Mouse (Mus musculus): ENCODE results near the gene Gm3285. TPM values are rescaled to one million over a fixed set of nuclear protein-coding genes. Genes with fewer than 3 reads are reported as not detected.
A peak's percentile ranks its signal among the peaks of the same experiment; 100 is the strongest.

Gene Gm3285
- polyA plus RNA-seq, 2 experiments: 0.06 TPM; not detected in 1

DNA sequence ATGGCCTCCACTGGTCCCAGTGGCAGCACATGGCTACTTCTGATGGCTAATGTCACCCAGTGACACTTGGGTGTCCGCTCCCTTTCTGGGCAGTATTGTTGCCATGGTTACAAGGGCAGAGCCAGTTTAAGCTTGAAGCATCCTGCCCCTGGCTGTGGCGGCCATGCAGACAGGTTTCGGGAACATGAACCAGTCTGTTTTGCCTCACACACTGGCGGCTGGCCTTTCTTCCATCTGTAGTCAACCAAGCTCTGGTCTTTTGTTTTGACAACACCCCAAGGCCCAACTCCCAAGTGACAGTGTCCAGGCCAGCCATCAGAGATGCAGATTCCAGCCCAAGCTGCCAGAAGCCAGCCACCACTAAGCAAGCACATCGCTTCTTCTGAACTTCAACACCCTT is 33.8 kb downstream of the Gm3285 start:
- Histone ChIP-seq H3K9me3 (ENCODE audit: control insufficient read depth, low read length) (no peaks in the 10 kb centered on the region), H3K36me3 (ENCODE audit: control insufficient read depth, insufficient read depth, low read length) (no peaks in the 10 kb centered on the region), H3K4me2 (replicated peaks; ENCODE audit: low read depth, low read length, severe bottlenecking) (no peak overlapping the region), H3K4me3 (replicated peaks; ENCODE audit: low read length) (no peak overlapping the region), H3K27ac (replicated peaks; ENCODE audit: low read depth, low read length) (no peak overlapping the region), H3K27me3 (ENCODE audit: control insufficient read depth, insufficient read depth, low read length) (no peaks in the 10 kb centered on the region), H3K9ac (ENCODE audit: low read depth, low read length, severe bottlenecking) (no peak overlapping the region), H3K4me1 (ENCODE audit: control insufficient read depth, insufficient read depth, low read length) (no peaks in the 10 kb centered on the region)
- ATAC-seq (ENCODE audit: low FRiP score, low read depth): no peak
- TF ChIP-seq POLR2A (IDR thresholded peaks at IDR 0.05; ENCODE audit: borderline replicate concordance, extremely low read depth, insufficient read depth, insufficient read length): no peak
- 59% methylated on average over 5 of the region's 5 CpGs for WGBS
- no peak for DNase-seq (ENCODE audit: low spot score)

DNA sequence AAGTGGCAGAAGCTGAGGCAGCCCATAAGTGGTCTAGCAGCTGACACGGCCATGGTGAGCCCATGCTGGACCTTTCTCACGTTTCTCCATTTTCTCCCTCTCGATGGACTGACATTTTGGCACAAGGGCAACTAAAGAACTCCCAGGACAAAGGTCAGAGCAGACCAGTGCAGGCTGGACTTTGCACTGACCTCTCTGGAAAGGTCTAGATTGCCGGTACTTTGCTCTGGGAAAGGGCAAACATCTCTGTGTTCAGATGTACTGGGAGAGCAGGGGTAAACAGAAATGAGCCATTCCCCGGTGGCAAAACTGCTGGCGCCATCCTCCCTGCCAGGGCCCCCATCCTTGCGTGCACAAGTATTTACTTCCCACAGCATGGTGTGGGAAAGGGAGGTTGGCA is 38.4 kb downstream of the Gm3285 start:
- ATAC-seq (ENCODE audit: low FRiP score, low read depth): no peak
- no peak for DNase-seq (ENCODE audit: low spot score)
- Histone ChIP-seq H3K4me2 (replicated peaks; ENCODE audit: low read depth, low read length, severe bottlenecking) (no peak overlapping the region), H3K4me1 (ENCODE audit: control insufficient read depth, insufficient read depth, low read length) (0 out of 2 replicates have a peak, but pooled peaks cover 6% of the 10 kb centered on the region), H3K36me3 (ENCODE audit: control insufficient read depth, insufficient read depth, low read length) (no peaks in the 10 kb centered on the region), H3K27me3 (ENCODE audit: control insufficient read depth, insufficient read depth, low read length) (no peaks in the 10 kb centered on the region), H3K27ac (replicated peaks; ENCODE audit: low read depth, low read length) (no peak overlapping the region), H3K9me3 (ENCODE audit: control insufficient read depth, low read length) (no peaks in the 10 kb centered on the region), H3K4me3 (replicated peaks; ENCODE audit: low read length) (no peak overlapping the region), H3K9ac (ENCODE audit: low read depth, low read length, severe bottlenecking) (no peak overlapping the region)
- 87% methylated on average over 7 of the region's 7 CpGs for WGBS
- TF ChIP-seq POLR2A (IDR thresholded peaks at IDR 0.05; ENCODE audit: borderline replicate concordance, extremely low read depth, insufficient read depth, insufficient read length): no peak

DNA sequence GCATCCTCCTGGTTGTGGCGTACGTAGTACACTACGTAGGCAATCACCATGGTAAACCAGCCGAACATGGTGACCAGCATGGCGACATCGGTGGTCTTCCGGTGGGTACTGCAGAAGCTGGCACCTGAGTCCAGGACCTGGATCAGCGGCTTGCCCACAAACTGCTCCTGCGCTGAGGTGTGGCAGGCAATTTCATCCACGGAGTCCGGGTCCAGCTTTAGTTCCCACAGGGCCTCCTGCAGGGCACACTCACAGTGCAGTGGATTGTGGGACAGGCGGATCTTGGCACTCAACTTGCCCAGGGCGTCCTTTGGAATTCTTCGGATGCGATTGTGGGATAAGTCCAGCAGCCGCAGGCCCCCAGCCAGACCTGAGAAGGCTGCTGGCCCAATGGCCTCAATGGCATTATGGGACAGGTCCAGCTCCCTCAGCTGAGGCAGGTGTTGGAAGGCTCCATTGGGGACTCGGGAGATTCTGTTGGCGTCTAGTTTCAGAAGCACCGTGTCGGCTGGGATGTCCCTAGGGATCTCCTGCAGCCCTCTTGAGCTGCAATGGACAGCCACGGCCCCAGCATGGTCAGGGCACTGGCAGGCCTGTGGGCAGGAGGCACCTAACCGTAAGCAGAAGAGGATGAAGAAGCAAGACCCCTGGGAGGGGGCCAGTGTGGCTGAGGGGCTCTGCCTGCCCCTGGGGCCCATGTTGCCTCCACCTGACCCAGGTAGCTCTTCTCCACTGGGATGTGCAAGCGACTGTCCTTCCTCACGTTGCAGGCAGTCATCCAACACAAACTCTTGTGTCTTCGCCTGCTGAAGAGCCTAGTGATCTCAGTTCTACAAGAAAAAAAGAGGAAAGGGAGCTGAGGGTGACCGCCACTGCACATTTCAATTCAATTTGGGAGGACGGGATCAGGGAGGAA is 39.4 kb downstream of the Gm3285 start:
- Histone ChIP-seq H3K9me3 (ENCODE audit: control insufficient read depth, low read length) (no peaks in the 10 kb centered on the region; the same call in 1 of the 2 replicates), H3K27ac (replicated peaks; ENCODE audit: low read depth, low read length) (no peak overlapping the region), H3K4me3 (replicated peaks; ENCODE audit: low read length) (peak overlapping the region; percentile 63; the same call in 1 of the 2 replicates), H3K4me1 (ENCODE audit: control insufficient read depth, insufficient read depth, low read length) (0 out of 2 replicates have a peak, but pooled peaks cover 6% of the 10 kb centered on the region), H3K27me3 (ENCODE audit: control insufficient read depth, insufficient read depth, low read length) (no peaks in the 10 kb centered on the region), H3K9ac (ENCODE audit: low read depth, low read length, severe bottlenecking) (no peak overlapping the region), H3K36me3 (ENCODE audit: control insufficient read depth, insufficient read depth, low read length) (no peaks in the 10 kb centered on the region), H3K4me2 (replicated peaks; ENCODE audit: low read depth, low read length, severe bottlenecking) (peak overlapping the region; percentile 75; the same call in 1 of the 2 replicates)
- WGBS: 85% methylated on average over 27 of the region's 27 CpGs
- no peak for DNase-seq (ENCODE audit: low spot score)
- TF ChIP-seq POLR2A (IDR thresholded peaks at IDR 0.05; ENCODE audit: borderline replicate concordance, extremely low read depth, insufficient read depth, insufficient read length): no peak
- ATAC-seq (ENCODE audit: low FRiP score, low read depth): no peak

DNA sequence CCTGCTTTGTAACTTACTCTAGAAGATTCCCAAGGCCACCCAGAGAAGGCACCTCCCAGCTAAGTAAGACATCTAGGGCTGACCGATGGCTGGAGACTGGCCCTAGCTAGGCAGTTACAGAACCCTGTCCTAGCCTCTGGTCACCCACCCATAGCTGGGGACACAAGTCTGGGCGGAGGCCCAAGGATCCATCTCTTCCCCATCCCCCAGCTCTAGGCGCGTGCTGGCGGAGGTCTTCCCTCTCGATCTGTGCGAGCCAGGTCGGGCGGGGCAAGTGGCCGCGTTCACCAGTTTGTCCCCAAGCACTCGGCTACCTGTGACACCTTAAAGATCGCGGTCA is 40.1 kb downstream of the Gm3285 start:
- WGBS: 2% methylated on average over 14 of the region's 14 CpGs
- Histone ChIP-seq H3K9ac (ENCODE audit: low read depth, low read length, severe bottlenecking) (peak overlapping the region; percentile 65), H3K4me3 (replicated peaks; ENCODE audit: low read length) (peak overlapping the region; percentile 63), H3K4me1 (ENCODE audit: control insufficient read depth, insufficient read depth, low read length) (0 out of 2 replicates have a peak, but pooled peaks cover 6% of the 10 kb centered on the region), H3K36me3 (ENCODE audit: control insufficient read depth, insufficient read depth, low read length) (no peaks in the 10 kb centered on the region), H3K9me3 (ENCODE audit: control insufficient read depth, low read length) (no peaks in the 10 kb centered on the region; the same call in 1 of the 2 replicates), H3K4me2 (replicated peaks; ENCODE audit: low read depth, low read length, severe bottlenecking) (peak overlapping the region; percentile 75), H3K27me3 (ENCODE audit: control insufficient read depth, insufficient read depth, low read length) (no peaks in the 10 kb centered on the region), H3K27ac (replicated peaks; ENCODE audit: low read depth, low read length) (no peak overlapping the region)
- no peak for DNase-seq (ENCODE audit: low spot score)
- TF ChIP-seq POLR2A (IDR thresholded peaks at IDR 0.05; ENCODE audit: borderline replicate concordance, extremely low read depth, insufficient read depth, insufficient read length): no peak
- peak; percentile 20 for ATAC-seq (ENCODE audit: low FRiP score, low read depth)

DNA sequence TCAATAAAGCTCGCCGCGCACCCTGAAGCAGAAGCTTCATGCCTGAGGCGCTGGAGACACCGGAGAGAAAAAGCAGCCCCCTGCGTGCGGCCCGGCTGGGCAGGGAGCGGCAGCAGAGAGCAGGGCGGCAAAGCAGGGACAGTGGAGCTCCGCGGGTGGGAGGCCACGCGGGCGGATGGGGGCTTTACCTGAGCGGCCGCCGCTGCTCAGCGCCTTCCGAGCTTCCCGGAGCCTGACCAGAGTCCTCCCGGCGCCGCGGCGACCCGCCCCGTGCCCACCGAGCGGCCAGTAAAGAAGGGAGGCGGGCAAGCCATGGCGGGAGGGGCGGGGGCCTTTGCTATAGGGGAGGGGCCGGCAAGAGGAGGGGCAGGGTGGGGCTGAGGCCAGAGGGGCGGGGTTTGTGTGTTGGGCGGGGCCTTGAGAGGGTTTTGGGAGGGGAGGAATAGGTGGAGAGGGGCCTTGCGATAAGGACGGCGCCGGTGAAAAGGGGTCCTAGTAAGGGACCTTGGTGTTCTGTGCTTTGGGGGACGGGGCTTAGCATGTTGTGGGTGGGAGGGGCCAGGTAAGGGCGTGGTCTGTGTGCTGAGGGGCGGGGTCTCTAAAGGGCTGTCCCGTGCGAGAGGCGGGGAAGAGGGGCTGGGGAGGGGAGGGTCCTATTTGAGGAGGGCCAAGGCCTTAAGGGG is 40.6 kb downstream of the Gm3285 start, which contains the start of gene Lrrc3:
Gene Lrrc3 (minus strand): TSS at position 326 of the 683 bp plus-strand sequence.
- H3K27ac ChIP-seq (replicated peaks; ENCODE audit: low read depth, low read length): no peak within 1 kb of the TSS
- TF ChIP-seq POLR2A (IDR thresholded peaks at IDR 0.05; ENCODE audit: borderline replicate concordance, extremely low read depth, insufficient read depth, insufficient read length): no peak
- DNase-seq (ENCODE audit: low spot score) (peak; percentile 37), ATAC-seq (ENCODE audit: low FRiP score, low read depth) (peak; percentile 84)
- under 1% methylated on average over 40 of the region's 46 CpGs for WGBS
- peak within 1 kb of the TSS; percentile 63 for H3K4me3 ChIP-seq (replicated peaks; ENCODE audit: low read length)
- H3K9me3 ChIP-seq (ENCODE audit: control insufficient read depth, low read length): no peaks in the 10 kb centered on the region; the same call in 1 of the 2 replicates
- 0 out of 2 replicates have a peak, but pooled peaks cover 6% of the 10 kb centered on the region for H3K4me1 ChIP-seq (ENCODE audit: control insufficient read depth, insufficient read depth, low read length)
- H3K4me2 ChIP-seq (replicated peaks; ENCODE audit: low read depth, low read length, severe bottlenecking): peak within 1 kb of the TSS; percentile 75
- peak within 1 kb of the TSS; percentile 65 for H3K9ac ChIP-seq (ENCODE audit: low read depth, low read length, severe bottlenecking)
- no peaks in the 10 kb centered on the region for H3K36me3 ChIP-seq (ENCODE audit: control insufficient read depth, insufficient read depth, low read length)
- H3K27me3 ChIP-seq (ENCODE audit: control insufficient read depth, insufficient read depth, low read length): no peaks in the 10 kb centered on the region

All from limb, embryonic 14.5 days (tissue).